Mouse (Mus musculus) cerebellum, postnatal 25 days (tissue): ENCODE data around the gene Lim2.
A peak's percentile ranks its signal among the peaks of the same experiment; 100 is the strongest.
"Not testable (repeated sequence)": the region's sequence is repeated elsewhere in the genome, so short reads cannot be mapped to it uniquely, and the experiment has no call there.

ENCODE experiments used
- DNase-seq, 2 experiments: peaks; one replicate each; pipeline ENCODE4 v3.0.0; 2021; ENCODE audit warnings: mixed read lengths in 2 of 2

Lim2 gene

DNA sequence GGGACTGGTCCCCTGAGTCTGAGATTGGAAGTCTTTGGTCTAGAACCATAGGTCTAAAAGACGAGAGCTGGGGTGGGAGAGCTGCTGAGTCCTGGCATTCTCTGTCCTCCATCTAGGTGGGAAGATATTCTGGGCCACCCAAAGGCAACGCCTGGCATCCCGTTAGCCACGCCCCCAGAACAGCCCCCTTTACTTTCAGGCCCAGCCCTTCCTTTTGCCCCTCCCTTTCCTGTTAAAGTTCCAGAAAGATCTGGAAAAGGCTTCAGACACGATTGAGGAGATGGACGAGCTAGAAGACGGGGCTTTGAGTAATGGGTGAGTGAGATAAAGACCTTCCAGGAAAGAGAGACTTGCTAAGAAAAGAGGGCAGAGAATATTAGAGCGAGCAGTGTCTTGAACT lies at the start of gene Lim2:
TSS of gene Lim2 (plus strand) at position 265 of the 400 bp plus-strand sequence.
- DNase-seq = no peak

GRCm38 (mm10) chr7:43378226-43378625 lies 49.2 kb upstream of the Lim2 start:
- peak; percentile 25 to 47 for DNase-seq

DNA sequence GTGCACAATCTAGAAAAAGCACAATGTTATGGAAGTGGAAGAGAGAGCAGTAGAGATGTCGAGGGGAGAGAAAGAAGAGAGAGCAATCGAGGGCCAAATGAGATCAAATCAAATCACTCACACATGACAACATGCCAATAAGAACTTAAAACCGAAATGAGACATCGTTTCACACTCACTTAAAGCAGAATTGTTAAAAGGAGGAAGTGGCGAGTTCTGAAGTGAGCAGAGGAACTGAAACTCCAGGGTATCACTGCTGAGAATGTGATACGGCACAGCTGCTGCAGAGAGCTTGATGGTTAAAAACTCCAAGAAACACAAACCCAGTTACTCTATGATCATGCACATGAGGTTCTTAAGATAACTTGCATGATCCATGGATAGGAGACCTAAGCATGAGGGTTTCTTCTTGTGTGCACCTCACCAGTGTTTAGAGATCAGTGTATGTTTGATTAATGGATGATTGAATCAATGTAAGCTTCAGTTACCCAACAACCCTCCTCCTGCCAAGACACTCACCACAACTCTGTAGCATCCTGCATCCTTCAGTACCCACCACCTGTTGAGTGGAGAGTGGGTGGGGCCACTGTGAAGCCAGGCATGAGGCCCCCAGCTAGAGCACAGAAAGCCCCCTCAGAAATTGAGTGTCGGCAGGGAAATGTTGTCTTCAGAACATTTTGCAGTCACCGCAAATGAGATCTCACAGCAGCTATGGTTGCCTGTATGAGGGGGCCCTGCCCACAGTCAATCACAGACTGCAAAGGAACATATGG lies 34.9 kb upstream of the Lim2 start:
- no peak for DNase-seq

- no peak for DNase-seq
Measured at GRCm38 (mm10) chr7:43399501-43399900, 28.0 kb upstream of the Lim2 start.

GRCm38 (mm10) chr7:43402718-43403117 lies 24.8 kb upstream of the Lim2 start:
- no peak for DNase-seq

- no peak for DNase-seq
Measured at GRCm38 (mm10) chr7:43407573-43407972, 19.9 kb upstream of the Lim2 start.

DNA sequence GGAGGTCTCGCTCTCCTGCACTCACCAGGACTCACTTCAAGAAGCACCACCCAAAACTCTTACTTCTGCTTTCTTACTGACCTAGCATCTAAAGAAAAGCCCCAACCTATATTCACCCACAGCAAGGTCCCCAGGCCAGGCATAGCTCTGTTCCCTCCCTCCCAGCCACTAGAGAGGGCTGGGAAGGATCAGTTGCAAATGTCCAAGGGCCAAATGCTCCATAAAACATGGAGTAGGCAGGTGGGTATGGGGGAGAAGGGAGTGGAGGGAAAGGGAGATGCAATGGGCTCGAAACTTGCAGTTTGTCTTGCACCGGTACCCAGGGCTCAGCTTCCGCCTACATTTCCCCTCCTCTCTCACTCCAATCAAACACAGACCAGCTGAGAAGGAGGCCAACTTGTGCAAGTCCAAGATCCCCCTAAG lies 19.3 kb upstream of the Lim2 start, which contains the start of gene Siglecg:
TSS of gene Siglecg (plus strand) at position 74 of the 423 bp plus-strand sequence.
- DNase-seq = no peak

GRCm38 (mm10) chr7:43409084-43409483 lies 18.4 kb upstream of the Lim2 start:
- DNase-seq = no peak

- DNase-seq = not testable (repeated sequence)
Measured at GRCm38 (mm10) chr7:43411724-43412123, 15.7 kb upstream of the Lim2 start.

- no peak for DNase-seq
Measured at GRCm38 (mm10) chr7:43417298-43417697, 10.2 kb upstream of the Lim2 start.

- DNase-seq = peak; percentile 86 to 92
Measured at GRCm38 (mm10) chr7:43422995-43423617, 4.4 kb upstream of the Lim2 start.

DNA sequence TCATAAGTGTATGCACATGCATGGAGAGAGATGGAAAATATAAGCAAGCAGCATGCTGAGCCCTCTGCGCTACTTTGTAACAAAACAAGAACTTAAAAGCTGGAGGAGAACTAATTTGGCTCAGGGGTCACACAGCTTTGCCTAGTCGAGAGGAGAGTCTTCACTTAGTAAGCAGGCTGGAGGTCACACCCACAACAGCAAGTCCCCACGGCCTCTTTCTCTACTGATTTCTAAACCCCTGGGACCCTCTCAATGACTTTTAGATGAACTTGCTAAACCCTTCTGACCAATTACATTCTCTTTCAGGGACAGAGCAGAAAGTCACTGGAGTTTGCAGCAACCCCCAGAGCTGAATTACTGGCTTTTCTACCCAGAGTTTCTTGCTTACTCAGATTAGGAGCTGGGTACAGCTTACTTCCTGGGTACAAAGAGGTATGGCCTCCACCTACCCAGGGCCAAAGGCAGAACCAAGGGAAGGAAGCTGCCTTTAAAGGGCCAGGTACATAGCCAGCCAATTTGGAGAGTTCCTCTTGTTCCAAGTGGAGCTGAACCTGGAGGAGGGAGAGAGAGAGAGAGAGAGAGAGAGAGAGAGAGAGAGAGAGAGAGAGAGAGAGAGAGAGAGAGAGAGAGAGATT lies 3.4 kb upstream of the Lim2 start:
- no peak for DNase-seq

DNA sequence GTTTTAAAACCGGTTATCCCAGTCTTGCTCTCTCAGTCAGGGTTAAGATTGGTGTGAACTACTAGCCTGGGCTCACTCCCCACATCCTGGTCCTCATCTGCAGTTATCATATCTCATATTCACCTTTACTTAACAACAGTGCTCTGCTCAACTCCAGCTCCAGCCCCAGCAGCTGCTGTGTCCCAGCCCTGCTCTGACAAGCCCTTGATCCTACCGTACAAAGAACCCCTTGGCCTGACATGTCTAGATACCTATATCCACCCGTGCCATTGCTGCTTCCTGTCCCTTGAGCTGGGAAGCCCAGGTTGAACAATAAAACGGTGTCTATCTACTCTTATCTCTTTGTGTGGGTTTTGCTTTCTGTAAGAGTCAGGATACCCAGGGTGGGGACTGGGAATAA lies 2.0 kb downstream of the Lim2 start:
- no peak for DNase-seq

GRCm38 (mm10) chr7:43432891-43433290 lies 5.4 kb downstream of the Lim2 start:
- DNase-seq = no peak

DNA sequence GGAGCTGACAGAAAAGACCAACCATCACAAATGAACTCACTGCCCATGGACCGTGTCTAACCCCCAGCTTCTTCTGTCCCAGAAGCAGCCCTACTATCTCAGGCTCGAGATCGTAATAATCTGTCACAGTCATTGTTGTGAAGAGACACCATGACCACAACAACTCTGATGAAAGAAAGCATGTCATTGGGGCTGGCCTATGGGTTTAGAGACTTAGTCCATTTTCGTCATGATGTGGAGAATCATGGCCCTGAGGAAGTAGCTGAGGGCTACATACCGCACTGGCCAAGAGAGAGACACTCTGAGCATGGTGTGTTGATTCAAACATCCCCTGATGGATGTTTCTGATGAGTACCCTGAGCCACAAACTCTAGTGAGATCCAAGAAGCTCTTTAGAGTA lies 7.2 kb downstream of the Lim2 start:
- no peak for DNase-seq

GRCm38 (mm10) chr7:43436341-43437255 lies 9.1 kb downstream of the Lim2 start, which contains the start of gene Nkg7:
Gene Nkg7 (plus strand): TSS chr7:43437073.
- DNase-seq = no peak

- DNase-seq = no peak
Measured at GRCm38 (mm10) chr7:43438611-43439010, 11.1 kb downstream of the Lim2 start.

DNA sequence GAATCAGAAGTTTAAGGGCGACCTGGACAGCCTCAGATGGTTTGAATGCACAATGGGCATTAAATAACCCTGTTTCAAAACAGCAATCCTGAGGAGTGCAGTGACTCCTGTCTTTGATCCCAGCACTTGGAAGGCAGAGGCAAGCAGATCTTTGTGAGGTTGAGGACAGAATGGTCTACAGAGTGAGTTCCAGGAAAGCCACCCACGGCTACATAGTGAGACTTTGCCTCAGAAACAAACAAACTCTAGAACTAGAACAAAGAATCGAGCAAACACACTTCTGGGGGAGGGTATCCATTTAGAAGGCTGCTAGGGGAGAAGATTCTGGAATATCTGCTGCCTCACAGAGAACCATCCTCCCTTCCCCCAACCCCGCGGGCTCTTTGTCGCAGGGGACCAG lies 13.0 kb downstream of the Lim2 start, which contains the start of gene Cldnd2:
TSS of gene Cldnd2 (plus strand) at position 301 of the 400 bp plus-strand sequence.
- DNase-seq = no peak

GRCm38 (mm10) chr7:43441071-43441470 lies 13.6 kb downstream of the Lim2 start:
- DNase-seq = no peak

DNA sequence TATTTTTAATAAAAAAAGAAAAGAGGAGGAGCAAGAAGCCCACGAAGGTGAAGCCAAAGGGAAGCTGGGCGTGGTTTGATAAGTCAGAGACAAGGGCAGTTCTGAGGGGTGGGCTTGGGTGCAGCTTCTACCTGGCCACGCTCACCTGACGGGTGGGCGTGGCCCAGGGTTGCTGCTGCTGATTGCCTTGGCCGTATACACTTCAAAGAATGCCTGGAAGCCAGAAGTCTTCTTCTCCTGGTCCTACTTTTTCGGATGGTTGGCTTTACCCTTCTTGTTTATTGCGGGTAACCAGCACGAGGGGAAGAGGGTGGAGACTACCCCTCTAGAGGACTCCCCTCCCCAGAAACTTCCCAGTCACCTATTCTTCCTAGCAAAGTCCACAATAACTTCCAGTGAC lies 15.2 kb downstream of the Lim2 start:
- no peak for DNase-seq

DNA sequence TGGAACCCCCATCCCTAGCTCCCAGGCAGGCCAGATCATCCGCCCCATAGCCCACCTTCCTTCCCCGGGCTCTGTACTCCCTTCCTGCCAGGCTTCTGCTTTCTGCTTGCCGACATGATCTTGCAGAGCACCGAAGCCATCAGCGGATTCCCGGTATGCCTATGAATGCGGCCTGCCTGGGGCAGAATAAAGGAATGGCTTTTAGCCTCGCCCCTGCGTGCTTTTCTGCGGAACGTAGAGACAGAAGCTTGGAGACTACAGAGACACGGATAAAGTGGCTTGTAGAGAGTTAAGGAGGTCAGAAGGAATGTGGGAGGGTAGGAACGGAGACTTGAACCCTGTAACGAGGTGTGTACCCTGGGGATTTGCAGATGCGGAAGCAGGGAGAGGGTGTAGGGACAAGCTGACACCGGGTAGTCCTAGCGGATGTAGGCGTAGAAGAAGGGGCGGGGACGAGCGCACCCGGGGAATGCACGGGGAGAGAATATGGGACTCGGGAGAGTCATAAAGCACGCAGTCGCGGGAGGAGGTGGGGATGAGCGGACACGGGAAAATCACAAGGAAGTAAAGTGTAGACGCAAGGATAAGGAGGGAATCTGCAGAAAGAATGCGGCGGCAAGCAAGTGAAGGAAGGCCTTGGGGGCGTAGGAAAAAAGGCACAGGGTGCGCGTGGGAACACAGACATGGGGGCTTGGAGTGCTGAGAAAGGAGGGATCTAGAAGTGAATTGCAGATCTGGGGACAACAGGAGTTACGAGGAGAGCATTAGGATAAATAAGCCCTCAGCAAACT lies 15.9 kb downstream of the Lim2 start:
- DNase-seq = peak; percentile 62 to 72

DNA sequence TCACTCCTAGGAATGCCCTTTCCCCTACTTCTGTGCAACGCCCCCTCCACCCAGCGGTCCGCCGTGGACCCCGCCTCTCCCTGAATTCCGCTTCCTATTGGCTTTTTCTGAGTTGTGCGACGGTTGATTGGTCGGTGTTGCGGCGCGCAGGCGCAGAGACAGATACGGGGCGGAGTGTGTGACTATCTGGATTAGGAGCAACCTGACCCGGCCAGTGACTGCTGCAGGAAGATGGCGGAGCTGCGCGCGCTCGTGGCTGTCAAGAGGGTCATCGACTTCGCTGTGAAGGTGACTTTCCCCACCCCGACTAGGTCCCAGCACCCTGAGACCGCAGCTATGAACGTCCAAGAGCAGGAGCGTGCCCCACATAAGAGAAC lies 16.4 kb downstream of the Lim2 start, which contains the start of the genes Etfb and Gm45233:
TSS of gene Etfb (plus strand) at position 167 of the 377 bp plus-strand sequence.
TSS of gene Gm45233 (plus strand) at position 212 of the 377 bp plus-strand sequence.
- DNase-seq = peak; percentile 93 to 95
